Mouse (Mus musculus) lung, postnatal 0 days (tissue): Measurements from ENCODE around the gene Slc26a6. TPM values are rescaled to one million over a fixed set of nuclear protein-coding genes. Genes with fewer than 3 reads are reported as not detected.

Source experiments
- ATAC-seq: fragments of 200-750 bp; cut with Nextera tagmentation; 2 replicates; pipeline ENCODE4 v1.8.0; 2017; ENCODE audit warnings: moderate library complexity
- DNase-seq: peaks from one replicate; pipeline ENCODE4 v3.0.0-alpha.2; 2016; ENCODE audit warnings: low spot score
- H3K27ac ChIP-seq: fragments of 300-500 bp; sonication (generic); 2 replicates; pipeline ENCODE4 v1.5.1; 2014; ENCODE audit warnings: antibody characterized with exemption, mild to moderate bottlenecking, low read length, mixed read lengths
- H3K27me3 ChIP-seq: fragments of 300-500 bp; sonication (generic); replicated peaks from 2 replicates; pipeline ENCODE4 v1.6.1; 2014; ENCODE audit warnings: low read length, mixed read lengths; ENCODE audit not compliant: insufficient read depth
- H3K36me3 ChIP-seq: fragments of 300-500 bp; sonication (generic); 2 replicates; pipeline ENCODE4 v1.6.1; 2014; ENCODE audit warnings: low read length, mixed read lengths; ENCODE audit not compliant: insufficient read depth
- H3K4me1 ChIP-seq: fragments of 300-500 bp; sonication (generic); 2 replicates; pipeline ENCODE4 v1.6.1; 2014; ENCODE audit warnings: antibody characterized with exemption, low read depth, low read length, mixed read lengths; ENCODE audit not compliant: insufficient read depth
- H3K4me2 ChIP-seq: fragments of 300-500 bp; sonication (generic); replicated peaks from 2 replicates; pipeline ENCODE4 v1.6.1; 2014; ENCODE audit warnings: low read depth, mild to moderate bottlenecking, low read length, moderate library complexity, mixed read lengths
- H3K4me3 ChIP-seq: fragments of 300-500 bp; sonication (generic); 2 replicates; pipeline ENCODE4 v1.5.1; 2014; ENCODE audit warnings: low read depth, low read length
- H3K9ac ChIP-seq: fragments of 300-500 bp; sonication (generic); replicated peaks from 2 replicates; pipeline ENCODE4 v1.6.1; 2014; ENCODE audit warnings: low read depth, mild to moderate bottlenecking
- H3K9me3 ChIP-seq: fragments of 300-500 bp; sonication (generic); 2 replicates; pipeline ENCODE4 v1.6.1; 2016; ENCODE audit warnings: low read length, mixed read lengths
- CTCF ChIP-seq: IDR thresholded peaks from 2 replicates; pipeline ENCODE4 v1.5.1; 2016; ENCODE audit warnings: antibody characterized with exemption, mild to moderate bottlenecking
- EP300 ChIP-seq: IDR thresholded peaks from 2 replicates; pipeline ENCODE4 v1.6.1; 2016; ENCODE audit warnings: antibody characterized with exemption, mild to moderate bottlenecking, control low read depth
- WGBS: fragments of 180-500 bp; shearing (Covaris S2); extraction: QIAGEN DNeasy Blood & Tissue Kit; methylation state at CpG from one replicate; pipeline ENCODE4 v1.1.7; 2014; 5-methylcytosine and 5-hydroxymethylcytosine counted together
- microRNA-seq: library from miRNA; unstranded; fragments of <30 nt; microRNA quantifications from one replicate; pipeline ENCODE4, GENCODE M21; 2016
- polyA plus RNA-seq: library from polyadenylated mRNA; unstranded; fragments of >200 nt; fragmentation: Nextera tagmentation; extraction: Ambion mirVana; gene quantifications from 2 replicates; pipeline ENCODE4 v1.2.1, GENCODE M21; 2015

Gene Slc26a6
- polyA plus RNA-seq, 1 experiment from 2014 or later = 8.3 TPM

GRCm38 (mm10) chr9:108953081-108953636 lies 100.1 kb downstream of the Slc26a6 start, which contains the start of gene Col7a1:
Gene Col7a1 (plus strand): TSS chr9:108953586.
- no peak within 1 kb of the TSS for H3K27ac ChIP-seq
- no peaks in the 10 kb centered on the region for H3K9me3 ChIP-seq
- H3K27me3 ChIP-seq = no peaks in the 10 kb centered on the region
- 10% methylated on average over 15 of the region's 15 CpGs for WGBS
- H3K9ac ChIP-seq = no peak within 1 kb of the TSS
- H3K4me3 ChIP-seq = no peak within 1 kb of the TSS
- DNase-seq (peak; percentile 58), ATAC-seq (peak; percentile 45)
- H3K4me2 ChIP-seq = peak within 1 kb of the TSS; percentile 46
- TF ChIP-seq CTCF (no peak), EP300 (no peak)
- H3K4me1 ChIP-seq = no peaks in the 10 kb centered on the region
- H3K36me3 ChIP-seq = peaks cover 12% of the 10 kb centered on the region; the same call in 1 of the 2 replicates

- no peak overlapping the region for H3K9ac ChIP-seq
- DNase-seq (no peak), ATAC-seq (no peak)
- no peaks in the 10 kb centered on the region for H3K27me3 ChIP-seq
- peaks cover 2% of the 10 kb centered on the region; the same call in 1 of the 2 replicates for H3K36me3 ChIP-seq
- no peaks in the 10 kb centered on the region for H3K9me3 ChIP-seq
- no peak overlapping the region for H3K27ac ChIP-seq
- no peaks in the 10 kb centered on the region for H3K4me1 ChIP-seq
- 85% methylated on average over 11 of the region's 11 CpGs for WGBS
- H3K4me2 ChIP-seq = no peak overlapping the region
- TF ChIP-seq CTCF = no peak
- TF ChIP-seq EP300 = no peak
- H3K4me3 ChIP-seq = no peak overlapping the region
Observed at GRCm38 (mm10) chr9:108955241-108955640, 102.2 kb downstream of the Slc26a6 start.

GRCm38 (mm10) chr9:108955846-108956245 lies 102.8 kb downstream of the Slc26a6 start:
- H3K4me1 ChIP-seq = no peaks in the 10 kb centered on the region
- ATAC-seq (no peak), DNase-seq (no peak)
- no peaks in the 10 kb centered on the region for H3K9me3 ChIP-seq
- no peak overlapping the region for H3K4me2 ChIP-seq
- H3K27me3 ChIP-seq = no peaks in the 10 kb centered on the region
- TF ChIP-seq EP300 = no peak
- no peak for TF ChIP-seq CTCF
- no peak overlapping the region for H3K4me3 ChIP-seq
- H3K36me3 ChIP-seq = no peaks in the 10 kb centered on the region
- H3K27ac ChIP-seq = no peak overlapping the region
- H3K9ac ChIP-seq = no peak overlapping the region
- WGBS = 83% methylated on average over 11 of the region's 11 CpGs

Small RNAs within 50 kb of the gene (microRNA-seq; reads per million reads assigned to microRNA genes)
- gene Gm23156 = not detected

Other genes starting within 250 kb of the Slc26a6 start
- 31.1 and 33.2 TPM in 2 replicates for gene Arih2, start 203.9 kb upstream of the Slc26a6 start, polyA plus RNA-seq
- gene Slc25a20, start 191.2 kb upstream of the Slc26a6 start, polyA plus RNA-seq = 58.7 and 60.2 TPM in 2 replicates
- gene Prkar2a, start 164.0 kb upstream of the Slc26a6 start, polyA plus RNA-seq = 16.4 and 17.8 TPM in 2 replicates
- gene Ip6k2, start 69.5 kb upstream of the Slc26a6 start, polyA plus RNA-seq = 40.4 and 48.1 TPM in 2 replicates
- gene Nckipsd, start 44.9 kb upstream of the Slc26a6 start, polyA plus RNA-seq = 10.9 and 14.2 TPM in 2 replicates
- 0.08 and 0.17 TPM in 2 replicates for gene Celsr3, start 27.0 kb upstream of the Slc26a6 start, polyA plus RNA-seq
- 0.48 and 1.0 TPM in 2 replicates for gene Tmem89, start 61.3 kb downstream of the Slc26a6 start, polyA plus RNA-seq
- 269 and 290 TPM in 2 replicates for gene Uqcrc1, start 83.3 kb downstream of the Slc26a6 start, polyA plus RNA-seq
- gene Col7a1, start 100.3 kb downstream of the Slc26a6 start, polyA plus RNA-seq = 2.5 and 2.9 TPM in 2 replicates
- not detected in 2 replicates for gene Ucn2, start 132.7 kb downstream of the Slc26a6 start, polyA plus RNA-seq
- 22.0 and 22.8 TPM in 2 replicates for gene Pfkfb4, start 138.5 kb downstream of the Slc26a6 start, polyA plus RNA-seq
- gene Shisa5, start 185.3 kb downstream of the Slc26a6 start, polyA plus RNA-seq = 194 and 216 TPM in 2 replicates
- 19.3 and 20.9 TPM in 2 replicates for gene Trex1, start 206.5 kb downstream of the Slc26a6 start, polyA plus RNA-seq
- 11.4 and 12.6 TPM in 2 replicates for gene Atrip, start 220.8 kb downstream of the Slc26a6 start, polyA plus RNA-seq
- gene Ccdc51, start 229.2 kb downstream of the Slc26a6 start, polyA plus RNA-seq = 6.8 and 7.2 TPM in 2 replicates
- gene Tma7, start 229.3 kb downstream of the Slc26a6 start, polyA plus RNA-seq = 375 and 393 TPM in 2 replicates
- gene Plxnb1, start 242.1 kb downstream of the Slc26a6 start, polyA plus RNA-seq = 8.8 and 10.0 TPM in 2 replicates